Mouse (Mus musculus): ENCODE measurements around the gene 1600012H06Rik. TPM values are rescaled to one million over a fixed set of nuclear protein-coding genes. Genes with fewer than 3 reads are reported as not detected.

1600012H06Rik gene
- polyA plus RNA-seq, 1 experiment from 2014 or later: 32.1 TPM

DNA sequence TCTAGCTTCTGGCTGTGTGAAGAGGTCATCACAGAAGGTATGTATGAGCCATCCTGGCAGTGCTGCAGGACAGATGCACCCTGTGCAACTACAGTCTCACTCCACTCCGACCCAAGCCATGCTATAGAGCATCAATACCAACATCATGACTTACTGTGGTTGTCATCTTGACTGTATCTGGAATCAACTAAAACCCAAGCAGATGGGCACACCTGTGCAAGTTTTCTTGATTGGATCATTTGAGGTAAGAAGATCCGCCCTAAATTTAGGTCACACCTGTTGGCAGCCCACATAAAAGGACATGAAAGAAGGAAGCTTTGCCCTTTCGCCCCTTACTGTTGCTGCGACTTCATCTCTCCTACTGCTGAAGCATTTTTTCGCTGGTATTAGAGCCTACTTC lies 33.7 kb upstream of the 1600012H06Rik start:
- ATAC-seq (replicated peaks; ENCODE audit: insufficient number of reproducible peaks, low FRiP score, low TSS enrichment, low read depth) (no peak), DNase-seq (ENCODE audit: low spot score) (no peak)
- Histone ChIP-seq H3K27me3 (ENCODE audit: control insufficient read depth, insufficient read depth, low read length) (no peaks in the 10 kb centered on the region), H3K27ac (replicated peaks; ENCODE audit: low read depth, low read length) (no peak overlapping the region), H3K4me3 (ENCODE audit: low read depth, low read length) (no peak overlapping the region), H3K4me1 (ENCODE audit: control insufficient read depth, insufficient read depth, low read length) (no peaks in the 10 kb centered on the region), H3K36me3 (replicated peaks; ENCODE audit: control insufficient read depth, insufficient read depth, low read depth, low read length) (no peaks in the 10 kb centered on the region), H3K4me2 (ENCODE audit: low read depth, low read length) (no peak overlapping the region), H3K9ac (replicated peaks; ENCODE audit: low read length) (no peak overlapping the region), H3K9me3 (replicated peaks; ENCODE audit: control insufficient read depth, low read length) (no peaks in the 10 kb centered on the region)
- 80% methylated on average over 5 of the region's 5 CpGs for WGBS

- WGBS: 93% methylated on average over 5 of the region's 5 CpGs
- H3K4me2 ChIP-seq (ENCODE audit: low read depth, low read length): no peak overlapping the region
- no peak for ATAC-seq (replicated peaks; ENCODE audit: insufficient number of reproducible peaks, low FRiP score, low TSS enrichment, low read depth)
- H3K27me3 ChIP-seq (ENCODE audit: control insufficient read depth, insufficient read depth, low read length): no peaks in the 10 kb centered on the region
- no peak overlapping the region for H3K27ac ChIP-seq (replicated peaks; ENCODE audit: low read depth, low read length)
- H3K4me3 ChIP-seq (ENCODE audit: low read depth, low read length): no peak overlapping the region
- no peak for DNase-seq (ENCODE audit: low spot score)
- no peaks in the 10 kb centered on the region for H3K9me3 ChIP-seq (replicated peaks; ENCODE audit: control insufficient read depth, low read length)
- H3K36me3 ChIP-seq (replicated peaks; ENCODE audit: control insufficient read depth, insufficient read depth, low read depth, low read length): no peaks in the 10 kb centered on the region
- no peak overlapping the region for H3K9ac ChIP-seq (replicated peaks; ENCODE audit: low read length)
- no peaks in the 10 kb centered on the region for H3K4me1 ChIP-seq (ENCODE audit: control insufficient read depth, insufficient read depth, low read length)
These were observed 32.2 kb upstream of the 1600012H06Rik start for GRCm38 (mm10) chr17:14910771-14911170.

- H3K4me2 ChIP-seq (ENCODE audit: low read depth, low read length): no peak overlapping the region
- WGBS: 48% methylated on average over 6 of the region's 6 CpGs
- no peak overlapping the region for H3K4me3 ChIP-seq (ENCODE audit: low read depth, low read length)
- no peaks in the 10 kb centered on the region for H3K27me3 ChIP-seq (ENCODE audit: control insufficient read depth, insufficient read depth, low read length)
- no peaks in the 10 kb centered on the region for H3K36me3 ChIP-seq (replicated peaks; ENCODE audit: control insufficient read depth, insufficient read depth, low read depth, low read length)
- no peak overlapping the region for H3K9ac ChIP-seq (replicated peaks; ENCODE audit: low read length)
- no peak overlapping the region for H3K27ac ChIP-seq (replicated peaks; ENCODE audit: low read depth, low read length)
- DNase-seq (ENCODE audit: low spot score) (no peak), ATAC-seq (replicated peaks; ENCODE audit: insufficient number of reproducible peaks, low FRiP score, low TSS enrichment, low read depth) (no peak)
- no peaks in the 10 kb centered on the region for H3K4me1 ChIP-seq (ENCODE audit: control insufficient read depth, insufficient read depth, low read length)
- no peaks in the 10 kb centered on the region for H3K9me3 ChIP-seq (replicated peaks; ENCODE audit: control insufficient read depth, low read length)
These were observed 30.6 kb upstream of the 1600012H06Rik start for GRCm38 (mm10) chr17:14912420-14912819.

DNA sequence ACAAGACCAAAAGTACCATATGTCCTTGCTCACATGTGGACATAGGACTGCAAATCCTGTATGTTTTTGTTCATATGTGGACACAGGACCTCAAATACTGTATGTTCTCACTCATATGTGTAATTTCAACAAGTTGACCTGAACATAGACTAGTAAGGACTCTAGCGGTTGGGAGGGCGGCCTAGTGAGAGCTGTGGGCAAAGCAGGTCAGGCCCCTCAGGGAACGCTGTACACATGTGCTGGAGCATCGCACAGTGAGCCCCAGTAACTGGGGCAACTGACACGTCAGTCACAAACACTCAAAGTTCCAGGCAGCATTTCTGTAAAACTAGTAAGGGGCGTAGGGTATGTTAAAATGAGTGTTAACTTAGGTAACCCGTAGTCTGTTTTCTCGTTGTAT lies 30.0 kb upstream of the 1600012H06Rik start:
- DNase-seq (ENCODE audit: low spot score): no peak
- ATAC-seq (replicated peaks; ENCODE audit: insufficient number of reproducible peaks, low FRiP score, low TSS enrichment, low read depth): no peak
- Histone ChIP-seq H3K9ac (replicated peaks; ENCODE audit: low read length) (no peak overlapping the region), H3K36me3 (replicated peaks; ENCODE audit: control insufficient read depth, insufficient read depth, low read depth, low read length) (no peaks in the 10 kb centered on the region), H3K4me2 (ENCODE audit: low read depth, low read length) (no peak overlapping the region), H3K9me3 (replicated peaks; ENCODE audit: control insufficient read depth, low read length) (no peaks in the 10 kb centered on the region), H3K27me3 (ENCODE audit: control insufficient read depth, insufficient read depth, low read length) (no peaks in the 10 kb centered on the region), H3K4me1 (ENCODE audit: control insufficient read depth, insufficient read depth, low read length) (no peaks in the 10 kb centered on the region), H3K4me3 (ENCODE audit: low read depth, low read length) (no peak overlapping the region), H3K27ac (replicated peaks; ENCODE audit: low read depth, low read length) (no peak overlapping the region)
- WGBS: 84% methylated on average over 8 of the region's 8 CpGs

DNA sequence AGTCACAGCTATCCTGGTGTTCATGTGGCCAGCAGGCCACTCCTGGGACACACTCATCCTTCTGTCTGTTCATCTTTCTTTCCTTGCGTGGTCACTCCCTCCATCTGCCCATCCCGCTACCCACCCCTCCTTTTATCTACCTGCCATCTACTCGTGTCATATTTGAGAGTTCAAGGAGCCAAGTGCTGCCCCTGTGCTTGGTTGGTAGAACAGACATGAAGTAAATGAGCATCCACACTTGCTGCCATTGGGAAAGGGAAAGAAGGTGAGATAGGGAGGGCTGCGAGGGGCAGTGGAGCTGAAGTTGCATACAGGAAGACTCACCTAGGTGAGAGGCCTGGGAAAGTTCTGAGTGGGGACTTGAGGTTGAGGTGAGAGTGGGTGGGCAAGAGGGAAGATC lies 28.6 kb upstream of the 1600012H06Rik start:
- ATAC-seq (replicated peaks; ENCODE audit: insufficient number of reproducible peaks, low FRiP score, low TSS enrichment, low read depth) (no peak), DNase-seq (ENCODE audit: low spot score) (no peak)
- Histone ChIP-seq H3K9me3 (replicated peaks; ENCODE audit: control insufficient read depth, low read length) (no peaks in the 10 kb centered on the region), H3K36me3 (replicated peaks; ENCODE audit: control insufficient read depth, insufficient read depth, low read depth, low read length) (no peaks in the 10 kb centered on the region), H3K4me1 (ENCODE audit: control insufficient read depth, insufficient read depth, low read length) (no peaks in the 10 kb centered on the region), H3K27me3 (ENCODE audit: control insufficient read depth, insufficient read depth, low read length) (no peaks in the 10 kb centered on the region), H3K27ac (replicated peaks; ENCODE audit: low read depth, low read length) (no peak overlapping the region), H3K9ac (replicated peaks; ENCODE audit: low read length) (no peak overlapping the region), H3K4me3 (ENCODE audit: low read depth, low read length) (no peak overlapping the region), H3K4me2 (ENCODE audit: low read depth, low read length) (no peak overlapping the region)
- WGBS: 87% methylated on average over 4 of the region's 4 CpGs

DNA sequence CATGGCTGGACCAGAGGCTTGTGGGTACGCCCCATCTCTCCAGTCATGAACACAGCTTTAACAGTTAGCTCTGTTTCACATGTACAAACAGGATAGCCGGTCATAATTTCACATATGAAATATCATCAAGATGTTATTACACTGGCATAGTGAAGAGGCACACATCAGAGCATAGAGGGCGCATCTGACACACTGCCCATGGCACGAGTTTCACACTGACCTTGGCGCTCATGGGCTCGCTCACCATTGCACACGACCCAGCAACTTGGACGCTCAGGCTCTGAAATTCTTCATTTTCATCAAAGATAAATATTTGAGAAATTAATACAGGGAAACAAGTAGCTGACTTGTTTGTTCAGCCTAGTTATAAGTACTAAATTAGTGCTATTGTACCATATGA lies 25.1 kb upstream of the 1600012H06Rik start:
- Histone ChIP-seq H3K36me3 (replicated peaks; ENCODE audit: control insufficient read depth, insufficient read depth, low read depth, low read length) (no peaks in the 10 kb centered on the region), H3K9ac (replicated peaks; ENCODE audit: low read length) (no peak overlapping the region), H3K27ac (replicated peaks; ENCODE audit: low read depth, low read length) (no peak overlapping the region), H3K27me3 (ENCODE audit: control insufficient read depth, insufficient read depth, low read length) (no peaks in the 10 kb centered on the region), H3K4me3 (ENCODE audit: low read depth, low read length) (no peak overlapping the region), H3K4me2 (ENCODE audit: low read depth, low read length) (no peak overlapping the region), H3K4me1 (ENCODE audit: control insufficient read depth, insufficient read depth, low read length) (no peaks in the 10 kb centered on the region), H3K9me3 (replicated peaks; ENCODE audit: control insufficient read depth, low read length) (no peaks in the 10 kb centered on the region)
- DNase-seq (ENCODE audit: low spot score) (no peak), ATAC-seq (replicated peaks; ENCODE audit: insufficient number of reproducible peaks, low FRiP score, low TSS enrichment, low read depth) (no peak)
- WGBS: 89% methylated on average over 8 of the region's 8 CpGs

DNA sequence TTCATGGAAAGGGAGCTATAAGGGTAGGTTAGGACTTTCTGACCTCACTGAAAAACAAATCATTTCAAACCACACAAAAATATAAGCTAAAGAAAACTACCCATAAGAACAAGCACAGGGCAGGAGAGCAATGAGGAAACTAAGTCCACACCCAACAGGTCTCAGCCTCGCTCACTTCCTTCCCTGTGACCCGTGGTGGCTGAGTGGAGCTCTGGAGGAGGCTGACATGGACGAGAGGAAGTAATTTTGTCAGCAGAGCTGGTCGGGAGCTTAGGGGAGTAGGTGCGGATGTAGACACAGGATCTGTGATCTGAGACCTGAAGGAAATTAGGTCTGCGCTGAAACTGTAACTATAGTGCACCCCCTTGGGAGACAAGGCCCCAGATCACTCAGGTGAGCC lies 21.4 kb upstream of the 1600012H06Rik start:
- Histone ChIP-seq H3K36me3 (replicated peaks; ENCODE audit: control insufficient read depth, insufficient read depth, low read depth, low read length) (no peaks in the 10 kb centered on the region), H3K4me3 (ENCODE audit: low read depth, low read length) (no peak overlapping the region), H3K9me3 (replicated peaks; ENCODE audit: control insufficient read depth, low read length) (no peaks in the 10 kb centered on the region), H3K4me2 (ENCODE audit: low read depth, low read length) (no peak overlapping the region), H3K4me1 (ENCODE audit: control insufficient read depth, insufficient read depth, low read length) (no peaks in the 10 kb centered on the region), H3K9ac (replicated peaks; ENCODE audit: low read length) (no peak overlapping the region), H3K27ac (replicated peaks; ENCODE audit: low read depth, low read length) (no peak overlapping the region), H3K27me3 (ENCODE audit: control insufficient read depth, insufficient read depth, low read length) (no peaks in the 10 kb centered on the region)
- WGBS: 55% methylated on average over 6 of the region's 6 CpGs
- ATAC-seq (replicated peaks; ENCODE audit: insufficient number of reproducible peaks, low FRiP score, low TSS enrichment, low read depth) (no peak), DNase-seq (ENCODE audit: low spot score) (no peak)

DNA sequence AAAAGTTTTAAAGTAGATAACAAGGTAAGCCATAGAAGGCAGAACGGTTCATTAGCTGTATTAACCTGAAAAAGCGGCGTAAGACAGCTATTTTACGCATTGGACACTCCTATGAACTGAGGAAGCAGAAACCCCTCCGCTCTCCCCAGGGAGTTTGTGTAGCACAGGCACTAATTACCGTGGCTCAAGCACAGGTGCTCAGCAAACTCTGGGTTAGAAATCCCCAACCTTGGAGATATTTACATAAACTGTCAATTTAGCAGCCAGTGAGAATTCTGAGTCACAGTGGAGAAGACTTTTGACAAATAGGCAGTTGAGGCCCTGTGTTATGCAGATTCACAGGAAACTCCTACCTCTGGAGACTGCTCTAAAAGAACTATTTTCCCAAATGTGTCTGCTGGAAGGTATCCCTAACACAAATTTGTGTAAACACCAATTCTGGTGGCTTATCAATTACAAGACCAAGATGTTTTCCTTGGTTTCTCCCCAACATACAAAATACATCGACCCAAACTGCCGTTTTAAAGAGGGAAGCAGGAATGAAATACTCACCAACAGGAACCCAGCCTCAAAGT lies 15.3 kb upstream of the 1600012H06Rik start:
- Histone ChIP-seq H3K9ac (replicated peaks; ENCODE audit: low read length) (no peak overlapping the region), H3K4me2 (ENCODE audit: low read depth, low read length) (no peak overlapping the region), H3K4me1 (ENCODE audit: control insufficient read depth, insufficient read depth, low read length) (no peaks in the 10 kb centered on the region), H3K9me3 (replicated peaks; ENCODE audit: control insufficient read depth, low read length) (no peaks in the 10 kb centered on the region), H3K4me3 (ENCODE audit: low read depth, low read length) (no peak overlapping the region), H3K27me3 (ENCODE audit: control insufficient read depth, insufficient read depth, low read length) (no peaks in the 10 kb centered on the region), H3K36me3 (replicated peaks; ENCODE audit: control insufficient read depth, insufficient read depth, low read depth, low read length) (no peaks in the 10 kb centered on the region), H3K27ac (replicated peaks; ENCODE audit: low read depth, low read length) (no peak overlapping the region)
- 82% methylated on average over 8 of the region's 8 CpGs for WGBS
- ATAC-seq (replicated peaks; ENCODE audit: insufficient number of reproducible peaks, low FRiP score, low TSS enrichment, low read depth) (no peak), DNase-seq (ENCODE audit: low spot score) (no peak)

All from embryonic facial prominence, embryonic 11.5 days (tissue).